Mouse (Mus musculus): Measurements from ENCODE around the gene Mpv17l. TPM values are rescaled to one million over a fixed set of nuclear protein-coding genes. Genes with fewer than 3 reads are reported as not detected.
"Not testable (repeated sequence)": the region's sequence is repeated elsewhere in the genome, so short reads cannot be mapped to it uniquely, and the experiment has no call there.

Mpv17l gene
- polyA plus RNA-seq, 1 experiment from 2014 or later: 16.0 TPM

DNA sequence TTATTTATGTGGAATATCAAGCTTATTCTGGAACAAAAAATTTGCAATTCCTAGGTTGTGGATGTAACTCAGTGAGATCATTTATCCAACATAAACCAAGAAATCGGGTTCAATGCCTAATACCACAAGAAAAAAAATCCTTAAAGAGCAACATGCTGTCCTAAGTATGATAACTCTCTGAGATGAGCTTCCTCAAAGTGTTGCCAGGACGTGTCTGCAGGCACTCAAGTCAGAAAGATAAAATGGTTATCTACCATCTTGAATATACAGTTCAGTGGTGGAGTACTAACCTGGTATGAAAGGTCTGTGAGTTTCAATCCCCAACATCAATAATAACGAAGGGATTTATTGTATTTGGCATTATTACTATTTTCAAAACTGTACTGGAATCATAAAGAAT lies 6.6 kb upstream of the Mpv17l start:
- no peak overlapping the region for H3K4me3 ChIP-seq
- no peak overlapping the region for H3K9ac ChIP-seq
- no peak overlapping the region for H3K4me2 ChIP-seq
- ATAC-seq (ENCODE audit: low FRiP score): no peak
- no peak overlapping the region for H3K27ac ChIP-seq
- 85% methylated on average over 3 of the region's 3 CpGs for WGBS
- H3K9me3 ChIP-seq: no peaks in the 10 kb centered on the region
- H3K36me3 ChIP-seq: no peaks in the 10 kb centered on the region
- H3K4me1 ChIP-seq (replicated peaks): peaks cover 2% of the 10 kb centered on the region
- H3K27me3 ChIP-seq: no peaks in the 10 kb centered on the region

GRCm38 (mm10) chr16:13898981-13899380 lies 4.0 kb upstream of the Mpv17l start:
- Histone ChIP-seq H3K36me3 (no peaks in the 10 kb centered on the region), H3K9me3 (no peaks in the 10 kb centered on the region), H3K4me2 (no peak overlapping the region), H3K4me1 (replicated peaks) (peaks cover 14% of the 10 kb centered on the region), H3K4me3 (no peak overlapping the region), H3K9ac (no peak overlapping the region), H3K27ac (no peak overlapping the region), H3K27me3 (no peaks in the 10 kb centered on the region)
- ATAC-seq (ENCODE audit: low FRiP score): no peak
- 76% methylated on average over 2 of the region's 2 CpGs for WGBS

DNA sequence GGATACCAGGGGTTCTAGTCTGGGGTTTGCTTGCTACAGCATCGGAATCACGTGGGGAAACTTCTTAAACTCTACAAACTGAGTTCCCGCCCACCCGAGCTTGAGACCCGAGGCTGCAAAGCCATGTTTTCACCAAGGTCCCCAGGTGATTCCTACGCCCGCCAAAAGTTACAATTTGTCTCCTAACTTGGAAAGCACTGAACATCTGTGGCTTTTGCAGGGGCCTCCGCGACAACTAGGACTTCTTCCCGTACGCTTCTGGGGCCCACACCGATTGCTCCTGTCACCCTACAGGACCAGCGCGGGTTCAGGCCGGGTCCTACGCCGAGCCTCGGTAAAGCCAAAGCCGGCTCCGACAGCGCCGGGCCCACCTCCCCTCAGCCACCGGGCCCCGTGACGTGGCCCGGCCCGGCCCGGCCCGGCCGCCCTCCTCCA lies 547 bp upstream of the Mpv17l start:
- WGBS: 1% methylated on average over 30 of the region's 30 CpGs
- Histone ChIP-seq H3K36me3 (no peaks in the 10 kb centered on the region), H3K27me3 (no peaks in the 10 kb centered on the region), H3K9ac (peak overlapping the region; percentile 90), H3K4me2 (peak overlapping the region; percentile 76), H3K4me3 (peak overlapping the region; percentile 92), H3K9me3 (no peaks in the 10 kb centered on the region), H3K4me1 (replicated peaks) (peaks cover 14% of the 10 kb centered on the region), H3K27ac (peak overlapping the region; percentile 95)
- ATAC-seq (ENCODE audit: low FRiP score): no peak; the same call in 1 of the 2 replicates

DNA sequence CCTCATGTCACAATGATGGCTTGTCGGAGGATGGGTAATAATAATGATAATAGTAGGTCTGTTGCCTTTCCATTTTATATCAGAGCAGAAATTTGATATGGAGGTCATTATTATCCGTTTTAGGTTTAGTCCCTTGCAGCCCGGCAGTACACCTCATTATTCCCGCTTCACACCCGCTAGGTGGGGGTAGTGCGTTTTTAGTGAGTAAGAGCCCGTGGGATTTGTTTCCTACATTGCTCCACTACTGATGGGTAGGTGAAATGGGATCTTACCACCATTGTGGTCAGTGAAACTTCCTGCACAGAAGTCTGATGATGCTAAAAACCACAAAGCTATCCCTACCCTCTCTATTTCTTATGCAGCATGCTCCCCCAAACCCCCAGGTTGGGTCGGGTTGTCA lies 527 bp downstream of the Mpv17l start:
- H3K4me1 ChIP-seq (replicated peaks): peaks cover 14% of the 10 kb centered on the region
- peak overlapping the region; percentile 95 for H3K27ac ChIP-seq
- H3K36me3 ChIP-seq: no peaks in the 10 kb centered on the region
- peak overlapping the region; percentile 92 for H3K4me3 ChIP-seq
- H3K9me3 ChIP-seq: no peaks in the 10 kb centered on the region
- H3K9ac ChIP-seq: peak overlapping the region; percentile 90
- H3K4me2 ChIP-seq: peak overlapping the region; percentile 76
- peak; percentile 91 for ATAC-seq (ENCODE audit: low FRiP score)
- H3K27me3 ChIP-seq: no peaks in the 10 kb centered on the region
- WGBS: 6% methylated on average over 8 of the region's 8 CpGs

DNA sequence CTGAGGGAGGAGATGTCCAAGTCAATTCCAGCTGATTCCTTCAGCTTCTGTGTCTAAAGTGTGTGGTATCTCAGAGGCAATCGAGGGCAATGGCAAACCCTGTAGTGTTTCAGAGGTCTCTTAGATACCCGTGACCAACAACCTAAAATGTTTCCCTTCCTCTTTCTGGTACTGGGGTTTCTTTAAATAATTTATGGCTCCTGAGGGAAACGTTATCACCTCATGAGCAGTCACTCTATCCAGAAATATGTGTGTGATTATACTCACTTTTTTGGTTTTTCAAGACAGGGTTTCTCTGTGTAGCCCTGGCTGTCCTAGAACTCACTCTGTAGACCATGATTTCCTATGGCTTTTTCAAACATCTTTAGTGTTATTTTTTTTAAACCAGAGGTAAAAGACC lies 4.3 kb downstream of the Mpv17l start:
- Histone ChIP-seq H3K36me3 (no peaks in the 10 kb centered on the region), H3K9me3 (no peaks in the 10 kb centered on the region), H3K9ac (no peak overlapping the region), H3K4me3 (no peak overlapping the region), H3K4me1 (replicated peaks) (peaks cover 3% of the 10 kb centered on the region), H3K27ac (no peak overlapping the region), H3K4me2 (no peak overlapping the region), H3K27me3 (no peaks in the 10 kb centered on the region)
- 90% methylated on average over 3 of the region's 3 CpGs for WGBS
- no peak for ATAC-seq (ENCODE audit: low FRiP score)

DNA sequence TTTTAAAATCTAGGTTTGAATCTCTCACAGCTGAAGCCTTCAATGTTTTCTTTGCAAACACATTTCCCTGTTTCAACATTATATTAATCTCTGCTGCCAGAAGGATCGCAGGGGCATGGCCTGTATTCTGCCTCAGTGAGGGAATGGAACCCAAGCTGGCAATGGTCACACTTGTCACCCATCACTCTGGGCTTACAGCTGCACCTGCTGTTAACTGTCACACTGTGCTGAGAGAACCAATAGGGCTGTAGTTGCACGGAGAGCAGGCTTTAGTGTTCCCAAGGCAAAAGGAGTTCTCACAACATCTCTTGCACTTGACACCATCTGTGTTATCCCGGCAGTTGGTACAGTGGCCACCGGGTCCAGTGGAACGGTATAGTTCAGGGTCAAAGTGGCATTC lies 17.1 kb downstream of the Mpv17l start:
- ATAC-seq (ENCODE audit: low FRiP score): no peak
- WGBS: 97% methylated on average over 5 of the region's 5 CpGs
- Histone ChIP-seq H3K4me3 (no peak overlapping the region), H3K36me3 (peaks cover 14% of the 10 kb centered on the region), H3K9ac (no peak overlapping the region), H3K4me1 (replicated peaks) (no peaks in the 10 kb centered on the region), H3K27me3 (no peaks in the 10 kb centered on the region), H3K4me2 (no peak overlapping the region), H3K27ac (no peak overlapping the region), H3K9me3 (peaks cover 32% of the 10 kb centered on the region)

DNA sequence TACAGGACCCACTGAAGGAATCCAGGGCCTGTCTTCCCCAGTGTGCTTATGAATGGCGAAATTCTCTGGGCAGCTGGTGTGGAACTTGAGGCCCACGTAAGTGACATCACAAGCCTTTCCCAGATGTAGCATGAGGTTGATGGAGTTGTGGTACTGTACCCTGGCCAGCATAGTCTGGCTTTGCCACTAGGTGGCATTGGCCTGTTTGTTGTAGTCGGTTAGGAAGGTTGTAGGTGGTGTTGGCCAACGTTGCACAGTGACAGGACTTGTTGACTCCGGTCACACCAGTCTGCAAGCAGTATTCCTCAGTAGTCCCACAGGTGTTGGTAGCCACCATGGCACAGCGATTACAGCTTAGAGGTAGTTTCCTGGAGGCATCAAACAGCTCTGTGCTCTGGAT lies 18.1 kb downstream of the Mpv17l start:
- 94% methylated on average over 6 of the region's 6 CpGs for WGBS

DNA sequence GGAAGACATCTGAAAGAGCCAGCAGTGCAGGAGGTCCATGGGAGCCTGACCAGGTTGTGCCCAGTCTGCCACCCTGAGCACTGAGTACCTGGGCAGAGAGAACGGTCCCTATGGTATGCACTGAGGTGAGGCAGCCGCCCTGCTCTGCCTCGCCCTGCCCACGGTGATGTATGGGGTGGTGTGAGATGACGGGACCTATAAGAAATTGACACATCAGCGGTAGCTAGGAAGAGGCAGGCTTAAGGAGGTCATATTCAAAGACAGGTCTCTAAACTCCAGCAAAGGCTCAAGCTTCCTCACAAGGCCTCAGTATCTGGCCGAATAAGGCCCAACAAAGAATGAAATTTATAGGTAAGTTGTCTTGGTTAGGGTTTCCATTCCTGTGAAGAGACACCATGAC lies 18.8 kb downstream of the Mpv17l start:
- 97% methylated on average over 7 of the region's 7 CpGs for WGBS

More for the DNA sequence above, 18.1 kb downstream of the Mpv17l start:
- Histone ChIP-seq H3K27ac (no peak overlapping the region), H3K4me3 (no peak overlapping the region), H3K4me2 (no peak overlapping the region), H3K27me3 (no peaks in the 10 kb centered on the region), H3K9ac (no peak overlapping the region), H3K9me3 (peaks cover 24% of the 10 kb centered on the region; the same call in 1 of the 2 replicates), H3K36me3 (peaks cover 7% of the 10 kb centered on the region), H3K4me1 (replicated peaks) (no peaks in the 10 kb centered on the region)
- ATAC-seq (ENCODE audit: low FRiP score): no peak

GRCm38 (mm10) chr16:13922499-13922898 lies 19.5 kb downstream of the Mpv17l start:
- not testable (repeated sequence) for H3K27ac ChIP-seq; ATAC-seq (ENCODE audit: low FRiP score); H3K9ac ChIP-seq; H3K36me3 ChIP-seq; H3K4me1 ChIP-seq (replicated peaks); H3K27me3 ChIP-seq; H3K4me2 ChIP-seq; H3K4me3 ChIP-seq
- peaks cover 17% of the 10 kb centered on the region; the same call in 1 of the 2 replicates for H3K9me3 ChIP-seq
- 92% methylated on average over 3 of the region's 3 CpGs for WGBS

More for the DNA sequence above, 18.8 kb downstream of the Mpv17l start:
- H3K27me3 ChIP-seq: no peaks in the 10 kb centered on the region
- peaks cover 20% of the 10 kb centered on the region; the same call in 1 of the 2 replicates for H3K9me3 ChIP-seq
- no peak overlapping the region for H3K4me2 ChIP-seq
- H3K4me3 ChIP-seq: no peak overlapping the region
- H3K9ac ChIP-seq: no peak overlapping the region
- peaks cover 3% of the 10 kb centered on the region; the same call in 1 of the 2 replicates for H3K36me3 ChIP-seq
- no peak overlapping the region for H3K27ac ChIP-seq
- no peak for ATAC-seq (ENCODE audit: low FRiP score)
- no peaks in the 10 kb centered on the region for H3K4me1 ChIP-seq (replicated peaks)

DNA sequence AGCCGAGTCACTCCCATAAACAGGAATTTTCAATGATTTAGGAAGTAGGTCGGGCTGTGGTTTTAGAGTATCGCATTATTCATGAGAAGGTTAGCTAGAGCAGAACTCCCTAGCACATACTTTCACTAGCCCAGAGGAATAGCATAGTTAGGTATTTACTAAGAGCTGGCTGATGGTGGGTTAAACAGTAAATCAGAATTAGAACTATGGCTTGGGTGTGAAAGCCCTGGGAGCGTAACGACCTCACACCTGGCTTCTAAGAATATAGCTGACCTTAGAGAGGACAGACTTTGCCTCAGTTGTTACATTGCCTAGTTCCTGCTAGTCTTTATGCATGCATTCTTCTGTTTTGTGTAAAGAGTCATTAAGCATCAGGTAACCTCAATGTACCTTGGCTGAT lies 20.0 kb downstream of the Mpv17l start:
- H3K27me3 ChIP-seq; H3K9ac ChIP-seq; H3K4me3 ChIP-seq; H3K36me3 ChIP-seq; H3K27ac ChIP-seq; H3K4me2 ChIP-seq; H3K4me1 ChIP-seq (replicated peaks); ATAC-seq (ENCODE audit: low FRiP score): not testable (repeated sequence)
- 98% methylated on average over 5 of the region's 5 CpGs for WGBS
- peaks cover 14% of the 10 kb centered on the region; the same call in 1 of the 2 replicates for H3K9me3 ChIP-seq

DNA sequence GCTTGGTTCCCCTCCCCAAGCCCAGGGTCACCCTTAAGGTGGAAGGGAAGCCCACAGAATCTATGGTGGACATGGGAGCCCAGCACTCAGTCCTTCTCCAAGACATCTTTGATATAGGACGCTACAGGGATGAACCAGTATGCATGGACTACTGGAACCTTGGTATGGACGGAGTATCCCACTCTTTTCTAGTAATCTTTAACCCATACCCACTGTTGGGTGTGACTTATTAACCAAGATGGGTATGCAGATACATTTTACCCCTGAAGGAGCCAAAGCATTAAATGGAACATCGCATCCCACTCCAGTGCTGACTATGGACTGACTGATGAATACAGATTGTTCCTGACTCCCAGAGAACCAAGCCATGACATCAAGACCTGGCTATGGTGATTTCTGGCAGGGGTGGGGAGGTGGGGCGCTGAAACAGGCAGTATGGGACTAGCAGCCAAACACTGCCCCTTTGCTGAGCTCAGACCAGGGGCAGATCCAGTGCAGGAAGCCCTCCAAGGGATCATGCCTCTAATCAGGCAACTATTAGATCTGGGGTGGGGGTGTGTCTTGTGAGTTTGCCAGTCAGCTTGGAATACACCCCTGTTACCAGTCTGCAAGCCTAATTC lies 24.6 kb downstream of the Mpv17l start:
- no peak overlapping the region for H3K27ac ChIP-seq
- no peaks in the 10 kb centered on the region for H3K27me3 ChIP-seq
- no peak overlapping the region for H3K4me3 ChIP-seq
- H3K4me1 ChIP-seq (replicated peaks): no peaks in the 10 kb centered on the region
- 93% methylated on average over 4 of the region's 4 CpGs for WGBS
- no peak overlapping the region for H3K9ac ChIP-seq
- no peak overlapping the region for H3K4me2 ChIP-seq
- peaks cover 8% of the 10 kb centered on the region for H3K36me3 ChIP-seq
- 0 out of 2 replicates have a peak, but pooled peaks cover 11% of the 10 kb centered on the region for H3K9me3 ChIP-seq
- ATAC-seq (ENCODE audit: low FRiP score): no peak

DNA sequence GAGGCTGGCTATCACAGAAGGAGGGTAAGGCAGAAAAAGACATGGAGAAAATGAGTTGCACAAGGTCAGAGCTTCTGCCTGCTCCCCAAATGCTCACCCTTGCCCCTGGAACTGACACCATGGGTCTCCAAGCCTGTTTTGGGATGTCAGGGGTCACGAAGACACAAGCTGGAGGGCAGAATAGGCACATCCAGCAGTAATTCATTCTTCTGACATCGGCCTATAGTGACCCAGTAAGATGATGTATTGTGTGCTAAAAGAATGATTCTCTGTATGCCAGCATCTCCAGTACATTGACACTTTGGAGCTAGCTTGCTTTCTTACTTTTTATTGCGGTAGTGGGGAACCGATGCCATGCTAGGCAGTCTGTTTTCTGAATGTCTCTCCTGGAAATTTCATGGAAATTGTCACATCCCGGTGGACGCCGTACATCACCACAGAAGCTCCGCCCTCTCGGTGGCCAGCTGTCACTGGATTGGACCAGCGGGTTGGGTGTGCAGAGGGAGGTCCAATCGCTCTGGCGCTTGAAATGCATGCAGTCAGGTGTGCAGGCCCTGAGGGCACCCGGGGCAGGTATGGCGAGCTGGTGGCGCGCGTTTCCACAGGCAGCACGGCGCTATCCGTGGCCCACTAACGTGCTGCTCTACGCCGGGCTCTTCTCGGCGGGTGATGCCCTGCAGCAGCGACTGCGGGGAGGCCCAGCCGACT lies 37.3 kb downstream of the Mpv17l start:
- peak overlapping the region; percentile 69 for H3K27ac ChIP-seq
- peaks cover 16% of the 10 kb centered on the region for H3K27me3 ChIP-seq
- H3K4me3 ChIP-seq: peak overlapping the region; percentile 72
- H3K9ac ChIP-seq: peak overlapping the region; percentile 78
- 2% methylated on average over 28 of the region's 28 CpGs for WGBS
- no peaks in the 10 kb centered on the region for H3K9me3 ChIP-seq
- peak overlapping the region; percentile 96 for H3K4me2 ChIP-seq
- peaks cover 10% of the 10 kb centered on the region for H3K4me1 ChIP-seq (replicated peaks)
- ATAC-seq (ENCODE audit: low FRiP score): peak; percentile 99
- no peaks in the 10 kb centered on the region for H3K36me3 ChIP-seq

Measured in hindbrain, embryonic 13.5 days (tissue).